Mouse (Mus musculus) kidney, postnatal 14 days (tissue): ENCODE measurements around the gene Olfr911-ps1.

Source experiments
- DNase-seq: peaks from one replicate; pipeline ENCODE4 v3.0.0; 2022; ENCODE audit warnings: mixed read lengths

Olfr911-ps1 gene

DNA sequence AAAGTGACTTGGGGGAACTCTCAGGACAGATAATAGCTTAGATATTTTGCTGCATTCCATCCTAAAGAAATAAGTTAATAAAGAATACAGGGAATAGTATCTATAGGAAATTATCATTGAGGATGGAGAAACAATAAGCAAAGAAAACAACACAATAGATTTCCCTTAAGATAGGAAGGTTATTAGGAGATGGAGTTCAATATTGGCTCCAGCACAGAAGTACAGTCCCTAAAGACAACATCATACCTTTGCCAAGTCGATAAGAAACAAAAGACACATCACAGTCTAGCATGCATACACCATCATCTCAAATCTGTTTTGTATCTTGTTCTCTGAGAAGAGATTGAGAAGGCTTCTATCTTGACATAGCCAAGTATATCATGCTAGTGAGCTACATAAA lies at the start of gene Olfr911-ps1:
Gene Olfr911-ps1 (plus strand): TSS at position 301 of the 400 bp plus-strand sequence.
- no peak for DNase-seq

DNA sequence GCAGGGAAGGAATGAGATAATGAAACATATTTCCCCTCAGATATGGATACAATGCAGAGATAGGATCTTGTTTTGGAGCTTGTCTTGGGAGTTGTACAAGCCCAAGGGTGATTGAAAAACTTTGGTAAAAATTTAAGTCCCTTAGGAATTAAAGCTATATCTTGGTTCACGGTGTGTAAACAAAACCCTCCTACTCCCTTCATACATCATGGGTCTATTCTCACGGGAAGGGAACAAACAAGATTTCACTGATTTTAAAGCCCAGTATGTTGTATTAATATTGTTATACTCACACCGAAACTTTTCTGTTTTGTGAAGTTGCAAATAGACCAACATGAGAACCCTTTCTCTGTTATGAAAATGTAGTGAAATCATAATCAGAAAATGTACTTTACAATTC lies 34.6 kb upstream of the Olfr911-ps1 start, which contains the start of gene Olfr906:
Gene Olfr906 (plus strand): TSS at position 301 of the 400 bp plus-strand sequence.
- DNase-seq = no peak

DNA sequence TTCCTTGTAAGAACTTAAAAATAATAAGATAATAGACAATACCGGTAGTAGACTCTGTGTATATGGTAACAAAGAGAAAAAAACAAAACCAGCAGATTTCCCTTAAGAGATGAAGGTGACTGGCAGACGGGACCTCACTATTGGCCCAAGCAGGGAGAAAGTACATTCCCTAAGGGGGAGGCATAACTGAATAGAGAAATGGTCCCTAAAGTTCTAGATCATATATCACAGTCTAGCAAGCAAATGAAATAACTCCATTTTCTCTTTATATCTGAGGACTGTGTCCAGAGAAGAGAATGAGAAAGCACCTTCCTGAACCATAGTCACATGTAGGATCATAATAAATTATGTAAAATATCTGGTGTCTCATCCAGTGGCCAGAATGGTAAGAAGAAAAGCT lies 25.9 kb upstream of the Olfr911-ps1 start, which contains the start of gene Olfr907:
Gene Olfr907 (plus strand): TSS at position 301 of the 400 bp plus-strand sequence.
- DNase-seq = no peak

DNA sequence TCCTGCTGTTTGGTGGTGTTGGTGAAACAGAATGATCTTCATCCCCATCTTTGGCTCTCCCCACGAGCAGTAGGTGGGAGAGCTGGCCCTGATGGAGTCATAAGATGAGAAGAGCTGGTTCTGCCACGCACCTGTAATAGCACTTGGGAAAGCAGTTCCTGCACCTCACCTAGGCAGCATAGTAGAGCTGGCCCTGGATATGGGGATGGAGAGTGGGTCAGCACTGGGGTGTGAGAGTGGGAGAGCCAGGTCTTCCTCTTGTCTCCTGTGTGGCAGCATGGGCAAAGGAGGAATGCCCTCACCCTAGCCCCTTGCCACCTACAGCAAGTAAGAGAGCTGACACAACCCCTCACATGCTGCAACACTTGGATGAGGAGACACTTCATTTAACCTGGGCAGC lies 9.0 kb upstream of the Olfr911-ps1 start:
- DNase-seq = no peak

DNA sequence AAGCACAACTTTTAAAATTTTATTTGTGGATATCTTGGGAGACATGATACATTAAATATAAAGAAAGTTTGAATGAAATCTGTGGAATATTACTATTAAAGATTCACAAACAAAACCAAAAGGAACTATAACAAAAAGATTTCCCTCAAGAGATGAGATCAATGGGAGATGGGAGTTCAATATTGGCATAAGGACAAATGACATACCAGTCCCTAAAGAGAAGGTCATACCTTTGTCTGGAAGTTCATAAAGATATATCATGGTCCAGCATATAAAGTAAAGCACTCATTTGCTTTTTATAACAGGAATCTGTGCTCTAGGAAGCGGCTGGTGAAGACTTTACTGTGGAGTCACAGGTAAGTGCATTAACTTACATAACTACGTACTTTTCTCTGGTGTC lies 16.2 kb downstream of the Olfr911-ps1 start, which contains the start of gene Olfr910:
Gene Olfr910 (plus strand): TSS at position 301 of the 400 bp plus-strand sequence.
- DNase-seq = no peak
